Mouse (Mus musculus) spleen, postnatal 10 days (tissue): ENCODE data around the gene Vmn2r7.
"Not testable (repeated sequence)": the region's sequence is repeated elsewhere in the genome, so short reads cannot be mapped to it uniquely, and the experiment has no call there.

Source experiments
- DNase-seq, 2 experiments: peaks; one replicate each; pipeline ENCODE4 v3.0.0; 2021 to 2022; ENCODE audit warnings: low spot score in 2 of 2

Vmn2r7 gene

GRCm38 (mm10) chr3:64844665-64845064 is at the start of gene Vmn2r7:
TSS of gene Vmn2r7 (minus strand) at chr3:64844765.
- not testable (repeated sequence) for DNase-seq

GRCm38 (mm10) chr3:64889725-64890124 is 45.2 kb upstream of the Vmn2r7 start:
- DNase-seq, result no peak

- no peak for DNase-seq
These were observed 33.8 kb upstream of the Vmn2r7 start for GRCm38 (mm10) chr3:64878199-64878977.

GRCm38 (mm10) chr3:64876669-64877068 is 32.1 kb upstream of the Vmn2r7 start:
- no peak for DNase-seq

GRCm38 (mm10) chr3:64842881-64843280 is 1.7 kb downstream of the Vmn2r7 start:
- no peak for DNase-seq

GRCm38 (mm10) chr3:64842299-64842698 is 2.3 kb downstream of the Vmn2r7 start:
- peak in 1 of 2 experiments; percentile 24 for DNase-seq

GRCm38 (mm10) chr3:64831134-64831533 is 13.4 kb downstream of the Vmn2r7 start:
- no peak for DNase-seq

GRCm38 (mm10) chr3:64791245-64791591 is 53.3 kb downstream of the Vmn2r7 start:
- no peak for DNase-seq

- DNase-seq, result no peak
These were observed 53.9 kb downstream of the Vmn2r7 start for GRCm38 (mm10) chr3:64790509-64791244.

GRCm38 (mm10) chr3:64782901-64783300 is 61.7 kb downstream of the Vmn2r7 start:
- DNase-seq, result no peak

- DNase-seq, result no peak
These were observed 72.4 kb downstream of the Vmn2r7 start for GRCm38 (mm10) chr3:64772132-64772531.

GRCm38 (mm10) chr3:64756145-64756544 is 88.4 kb downstream of the Vmn2r7 start:
- DNase-seq, result no peak

- not testable (repeated sequence) for DNase-seq
These were observed 117.2 kb downstream of the Vmn2r7 start for GRCm38 (mm10) chr3:64727187-64727970.

- DNase-seq, result not testable (repeated sequence)
These were observed 118.8 kb downstream of the Vmn2r7 start for GRCm38 (mm10) chr3:64725736-64726135.

GRCm38 (mm10) chr3:64676069-64676468 is 168.5 kb downstream of the Vmn2r7 start:
- DNase-seq, result not testable (repeated sequence)
